In genomic region chr11:98020710-98021109, GRCm38 (mm10) we compare ENCODE assay signal across 8 mouse cellular contexts. TPM values are rescaled to one million over a fixed set of nuclear protein-coding genes. Genes with fewer than 3 reads are reported as not detected.
DNase-seq lines count a peak whose midpoint lies in the region; ATAC-seq and TF ChIP-seq lines count a peak whose summit lies in the region.
"Had no signal": no experiment of that assay in that cellular context is flagged by ENCODE, and none has a peak within 500 bp of the region (broad histone marks: within the 10 kb centered on the region; RNA-seq: fewer than 3 reads in every experiment).

No protein-coding gene starts in this region.

- H3K4me3 ChIP-seq in limb, embryonic 12.5 days (replicated peaks), result peak overlapping the region; percentile 88
- no peak overlapping the region for H3K4me3 ChIP-seq in limb, embryonic 10.5 days
- peak overlapping the region; percentile 72; the same call in 1 of the 2 replicates for H3K4me3 ChIP-seq in embryonic facial prominence, embryonic 14.5 days (ENCODE audit: low read depth, low read length)
- peak overlapping the region; percentile 92 for H3K4me3 ChIP-seq in hindbrain, postnatal 0 days (ENCODE audit: low read length)
- no peak overlapping the region for H3K4me3 ChIP-seq in stomach, embryonic 15.5 days (replicated peaks)

- peak; percentile 30; the same call in 1 of the 2 replicates for TF ChIP-seq CTCF in hindbrain, postnatal 0 days (IDR thresholded peaks at IDR 0.05; ENCODE audit: low read depth)

- H3K9ac ChIP-seq in limb, embryonic 12.5 days (replicated peaks), result no peak overlapping the region
- H3K9ac ChIP-seq in embryonic facial prominence, embryonic 14.5 days (ENCODE audit: low read depth, low read length), result no peak overlapping the region
- H3K9ac ChIP-seq in hindbrain, postnatal 0 days (replicated peaks; ENCODE audit: low read length), result peak overlapping the region; percentile 37
- no peak overlapping the region for H3K9ac ChIP-seq in stomach, embryonic 15.5 days
- H3K9ac ChIP-seq: liver, embryonic 14.5 days had no signal

- H3K36me3 ChIP-seq in limb, embryonic 12.5 days, result peaks cover 35% of the 10 kb centered on the region
- peaks cover 26% of the 10 kb centered on the region for H3K36me3 ChIP-seq in limb, embryonic 10.5 days
- peaks cover 26% of the 10 kb centered on the region for H3K36me3 ChIP-seq in embryonic facial prominence, embryonic 14.5 days (ENCODE audit: control insufficient read depth, insufficient read depth, low read length)
- peaks cover 23% of the 10 kb centered on the region; the same call in 1 of the 2 replicates for H3K36me3 ChIP-seq in hindbrain, postnatal 0 days (ENCODE audit: insufficient read depth, low read length)
- H3K36me3 ChIP-seq in stomach, embryonic 15.5 days, result no peaks in the 10 kb centered on the region

- H3K4me1 ChIP-seq in limb, embryonic 12.5 days (replicated peaks), result peaks cover 29% of the 10 kb centered on the region
- peaks cover 51% of the 10 kb centered on the region for H3K4me1 ChIP-seq in limb, embryonic 10.5 days
- peaks cover 29% of the 10 kb centered on the region for H3K4me1 ChIP-seq in embryonic facial prominence, embryonic 14.5 days (ENCODE audit: control insufficient read depth, insufficient read depth, low read length)
- peaks cover 20% of the 10 kb centered on the region for H3K4me1 ChIP-seq in hindbrain, postnatal 0 days (ENCODE audit: insufficient read depth, low read length)
- H3K4me1 ChIP-seq in stomach, embryonic 15.5 days, result peaks cover 38% of the 10 kb centered on the region

- peak overlapping the region; percentile 81 for H3K4me2 ChIP-seq in limb, embryonic 12.5 days
- peak overlapping the region; percentile 88 for H3K4me2 ChIP-seq in embryonic facial prominence, embryonic 14.5 days (ENCODE audit: low read depth, low read length)
- peak overlapping the region; percentile 67 for H3K4me2 ChIP-seq in hindbrain, postnatal 0 days (ENCODE audit: low read depth, low read length)
- H3K4me2 ChIP-seq in stomach, embryonic 15.5 days, result peak overlapping the region; percentile 95; the same call in 1 of the 2 replicates

- ATAC-seq in limb, embryonic 12.5 days (ENCODE audit: insufficient number of reproducible peaks, insufficient read depth, low FRiP score, low TSS enrichment, low read depth), result no peak
- no peak for ATAC-seq in embryonic facial prominence, embryonic 14.5 days (ENCODE audit: low read depth)
- ATAC-seq in hindbrain, postnatal 0 days, result no peak
- no peak for ATAC-seq in stomach, embryonic 15.5 days (ENCODE audit: insufficient read depth, low FRiP score, low read depth)

- H3K27ac ChIP-seq in limb, embryonic 12.5 days, result no peak overlapping the region
- no peak overlapping the region for H3K27ac ChIP-seq in limb, embryonic 10.5 days
- H3K27ac ChIP-seq in embryonic facial prominence, embryonic 14.5 days (replicated peaks; ENCODE audit: low read depth, low read length), result peak overlapping the region; percentile 87
- peak overlapping the region; percentile 22; the same call in 1 of the 2 replicates for H3K27ac ChIP-seq in hindbrain, postnatal 0 days
- no peak overlapping the region for H3K27ac ChIP-seq in stomach, embryonic 15.5 days
- H3K27ac ChIP-seq: liver, embryonic 14.5 days had no signal

- H3K9me3 ChIP-seq in limb, embryonic 12.5 days, result no peaks in the 10 kb centered on the region
- H3K9me3 ChIP-seq in limb, embryonic 10.5 days (replicated peaks), result no peaks in the 10 kb centered on the region
- H3K9me3 ChIP-seq in embryonic facial prominence, embryonic 14.5 days (ENCODE audit: control insufficient read depth, low read length), result no peaks in the 10 kb centered on the region
- no peaks in the 10 kb centered on the region for H3K9me3 ChIP-seq in hindbrain, postnatal 0 days (ENCODE audit: low read length)
- no peaks in the 10 kb centered on the region for H3K9me3 ChIP-seq in stomach, embryonic 15.5 days

- DNase-seq in limb, embryonic 10.5 days (ENCODE audit: low spot score), result no peak
- DNase-seq in embryonic facial prominence, embryonic 14.5 days (ENCODE audit: low spot score), result no peak
- no peak for DNase-seq in hindbrain, postnatal 0 days (ENCODE audit: low spot score)
- DNase-seq in heart, postnatal 14 days, result no peak
- DNase-seq in spleen, adult 18-20 months, result no peak

- H3K27me3 ChIP-seq in limb, embryonic 12.5 days, result 0 out of 2 replicates have a peak, but pooled peaks cover 4% of the 10 kb centered on the region
- peaks cover 22% of the 10 kb centered on the region for H3K27me3 ChIP-seq in limb, embryonic 10.5 days (ENCODE audit: low read depth, poor library complexity, severe bottlenecking)
- H3K27me3 ChIP-seq in embryonic facial prominence, embryonic 14.5 days (replicated peaks; ENCODE audit: control insufficient read depth, insufficient read depth, low read length), result no peaks in the 10 kb centered on the region
- no peaks in the 10 kb centered on the region for H3K27me3 ChIP-seq in hindbrain, postnatal 0 days (ENCODE audit: insufficient read depth, low read length)
- H3K27me3 ChIP-seq in stomach, embryonic 15.5 days (replicated peaks), result no peaks in the 10 kb centered on the region

- 63% methylated on average over 1 of the region's 1 CpGs for WGBS in limb, embryonic 12.5 days
- WGBS in limb, embryonic 10.5 days, result 57% methylated on average over 1 of the region's 1 CpGs
- WGBS in embryonic facial prominence, embryonic 14.5 days, result 78% methylated on average over 1 of the region's 1 CpGs
- 25% methylated on average over 1 of the region's 1 CpGs for WGBS in hindbrain, postnatal 0 days
- 44% methylated on average over 1 of the region's 1 CpGs for WGBS in stomach, embryonic 15.5 days

- intact Hi-C loops in heart, postnatal 14 days (cut with DNase I), result no loop called here

RNA-seq across cellular contexts. Expression of gene Cacnb1, which starts 2.1 kb away (rescaled TPM):
- polyA plus RNA-seq in limb, embryonic 12.5 days (2016; fragmentation: Nextera tagmentation; extraction: Ambion mirVana), result 13.2 and 16.0 TPM in 2 replicates
- polyA plus RNA-seq in limb, embryonic 10.5 days (2016; fragmentation: Nextera tagmentation; extraction: Ambion mirVana), result 3.4 and 6.5 TPM in 2 replicates
- 25.1 and 30.4 TPM in 2 replicates for polyA plus RNA-seq in embryonic facial prominence, embryonic 14.5 days (2014; fragmentation: Nextera tagmentation; extraction: Ambion mirVana)
- 83.4 and 84.4 TPM in 2 replicates for total RNA-seq in hindbrain, postnatal 0 days (2014; rRNA removed)
- 43.1 and 51.0 TPM in 2 replicates for polyA plus RNA-seq in hindbrain, postnatal 0 days (2015; fragmentation: Nextera tagmentation; extraction: Ambion mirVana)
- 7.3 and 9.5 TPM in 2 replicates for polyA plus RNA-seq in stomach, embryonic 15.5 days (2015; fragmentation: Nextera tagmentation; extraction: Ambion mirVana)
- total RNA-seq in heart, postnatal 14 days (2021), result 1 to 10 TPM; 5.5 to 6.9 TPM

RNA-seq across cellular contexts. Expression of gene Rpl19, which starts 5.8 kb away (rescaled TPM):
- polyA plus RNA-seq in limb, embryonic 12.5 days (2016; fragmentation: Nextera tagmentation; extraction: Ambion mirVana), result 1,014 and 1,051 TPM in 2 replicates
- 1,186 and 1,476 TPM in 2 replicates for polyA plus RNA-seq in limb, embryonic 10.5 days (2016; fragmentation: Nextera tagmentation; extraction: Ambion mirVana)
- polyA plus RNA-seq in embryonic facial prominence, embryonic 14.5 days (2014; fragmentation: Nextera tagmentation; extraction: Ambion mirVana), result 1,126 and 1,148 TPM in 2 replicates
- 462 and 515 TPM in 2 replicates for total RNA-seq in hindbrain, postnatal 0 days (2014; rRNA removed)
- 650 and 673 TPM in 2 replicates for polyA plus RNA-seq in hindbrain, postnatal 0 days (2015; fragmentation: Nextera tagmentation; extraction: Ambion mirVana)
- 855 and 1,061 TPM in 2 replicates for polyA plus RNA-seq in stomach, embryonic 15.5 days (2015; fragmentation: Nextera tagmentation; extraction: Ambion mirVana)
- total RNA-seq in heart, postnatal 14 days (2021), result 100 to 1,000 TPM; 538 to 580 TPM

RNA-seq across cellular contexts. Expression of gene Arl5c, which starts 24.7 kb away (rescaled TPM):
- polyA plus RNA-seq in limb, embryonic 12.5 days (2016; fragmentation: Nextera tagmentation; extraction: Ambion mirVana), result 5.9 and 7.1 TPM in 2 replicates
- polyA plus RNA-seq in limb, embryonic 10.5 days (2016; fragmentation: Nextera tagmentation; extraction: Ambion mirVana), result 12.4 and 17.8 TPM in 2 replicates
- 6.1 and 7.0 TPM in 2 replicates for polyA plus RNA-seq in embryonic facial prominence, embryonic 14.5 days (2014; fragmentation: Nextera tagmentation; extraction: Ambion mirVana)
- 2.0 and 2.6 TPM in 2 replicates for total RNA-seq in hindbrain, postnatal 0 days (2014; rRNA removed)
- 3.6 and 4.8 TPM in 2 replicates for polyA plus RNA-seq in hindbrain, postnatal 0 days (2015; fragmentation: Nextera tagmentation; extraction: Ambion mirVana)
- 8.2 and 13.4 TPM in 2 replicates for polyA plus RNA-seq in stomach, embryonic 15.5 days (2015; fragmentation: Nextera tagmentation; extraction: Ambion mirVana)
- 1 to 10 TPM; 1.6 to 6.2 TPM for total RNA-seq in heart, postnatal 14 days (2021)

RNA-seq across cellular contexts. Expression of gene Stac2, which starts 32.6 kb away (rescaled TPM):
- polyA plus RNA-seq in limb, embryonic 12.5 days (2016; fragmentation: Nextera tagmentation; extraction: Ambion mirVana), result 0.31 and 0.68 TPM in 2 replicates
- 0.28 and 0.56 TPM in 2 replicates for polyA plus RNA-seq in limb, embryonic 10.5 days (2016; fragmentation: Nextera tagmentation; extraction: Ambion mirVana)
- 0.51 and 0.54 TPM in 2 replicates for polyA plus RNA-seq in embryonic facial prominence, embryonic 14.5 days (2014; fragmentation: Nextera tagmentation; extraction: Ambion mirVana)
- 4.4 and 6.9 TPM in 2 replicates for total RNA-seq in hindbrain, postnatal 0 days (2014; rRNA removed)
- polyA plus RNA-seq in hindbrain, postnatal 0 days (2015; fragmentation: Nextera tagmentation; extraction: Ambion mirVana), result 5.8 and 6.1 TPM in 2 replicates
- polyA plus RNA-seq in stomach, embryonic 15.5 days (2015; fragmentation: Nextera tagmentation; extraction: Ambion mirVana), result 0.21 and 0.41 TPM in 2 replicates
- under 1 TPM; 0.27 to 0.43 TPM for total RNA-seq in heart, postnatal 14 days (2021)
- polyA plus RNA-seq: liver, embryonic 14.5 days had no signal

RNA-seq across cellular contexts. Expression of gene Plxdc1, which starts 34.5 kb away (rescaled TPM):
- polyA plus RNA-seq in limb, embryonic 12.5 days (2016; fragmentation: Nextera tagmentation; extraction: Ambion mirVana), result 0.12 TPM in 1 of 2 replicates, not detected in the other
- not detected in 2 replicates for polyA plus RNA-seq in limb, embryonic 10.5 days (2016; fragmentation: Nextera tagmentation; extraction: Ambion mirVana)
- polyA plus RNA-seq in embryonic facial prominence, embryonic 14.5 days (2014; fragmentation: Nextera tagmentation; extraction: Ambion mirVana), result 1.6 and 2.0 TPM in 2 replicates
- 1.5 and 3.8 TPM in 2 replicates for total RNA-seq in hindbrain, postnatal 0 days (2014; rRNA removed)
- 4.2 and 4.6 TPM in 2 replicates for polyA plus RNA-seq in hindbrain, postnatal 0 days (2015; fragmentation: Nextera tagmentation; extraction: Ambion mirVana)
- 0.73 and 1.0 TPM in 2 replicates for polyA plus RNA-seq in stomach, embryonic 15.5 days (2015; fragmentation: Nextera tagmentation; extraction: Ambion mirVana)
- 1 to 10 TPM; 7.3 TPM for total RNA-seq in heart, postnatal 14 days (2021)

Comparison
In these comparisons a context has a peak if more than half of its experiments do, and no peak if none do; other contexts are left out.
1. H3K4me3 ChIP-seq: peak in limb, embryonic 12.5 days (single experiment), embryonic facial prominence, embryonic 14.5 days (single experiment) and hindbrain, postnatal 0 days (single experiment); none in limb, embryonic 10.5 days (single experiment) and stomach, embryonic 15.5 days (single experiment).
2. H3K27ac ChIP-seq: peak in embryonic facial prominence, embryonic 14.5 days (single experiment) and hindbrain, postnatal 0 days (single experiment); none in limb, embryonic 12.5 days (single experiment), limb, embryonic 10.5 days (single experiment) and stomach, embryonic 15.5 days (single experiment).
3. Peak in every context shown above with its lines, with median percentiles within 50 percentile points of each other: H3K4me2 ChIP-seq.